Mouse (Mus musculus) forebrain, embryonic 14.5 days (tissue): ENCODE results near the gene Olfr1086. TPM values are rescaled to one million over a fixed set of nuclear protein-coding genes. Genes with fewer than 3 reads are reported as not detected.
"Not testable (repeated sequence)": the region's sequence is repeated elsewhere in the genome, so short reads cannot be mapped to it uniquely, and the experiment has no call there.

ENCODE experiments used
- ATAC-seq: fragments of 200-750 bp; cut with Nextera tagmentation; 2 replicates; pipeline ENCODE4 v1.8.0; 2017; ENCODE audit warnings: mild to moderate bottlenecking, moderate library complexity
- DNase-seq: peaks from one replicate; pipeline ENCODE4 v3.0.0-alpha.2; 2015; ENCODE audit warnings: low spot score
- H3K27ac ChIP-seq: fragments of 300-500 bp; sonication (generic); 2 replicates; pipeline ENCODE4 v1.5.1; 2014; ENCODE audit warnings: low read depth, mild to moderate bottlenecking, control low read depth, low read length, moderate library complexity
- H3K27me3 ChIP-seq: fragments of 300-500 bp; sonication (generic); replicated peaks from 2 replicates; pipeline ENCODE4 v1.6.1; 2014; ENCODE audit warnings: low read length, control low read depth, mixed read lengths; ENCODE audit not compliant: control insufficient read depth, insufficient read depth
- H3K36me3 ChIP-seq: fragments of 300-500 bp; sonication (generic); 2 replicates; pipeline ENCODE4 v1.6.1; 2014; ENCODE audit warnings: low read length, control low read depth; ENCODE audit not compliant: control insufficient read depth, insufficient read depth
- H3K4me1 ChIP-seq: fragments of 300-500 bp; sonication (generic); 2 replicates; pipeline ENCODE4 v1.6.1; 2014; ENCODE audit warnings: antibody characterized with exemption, low read length, control low read depth; ENCODE audit not compliant: control insufficient read depth, insufficient read depth
- H3K4me2 ChIP-seq: fragments of 300-500 bp; sonication (generic); 2 replicates; pipeline ENCODE4 v1.6.1; 2014; ENCODE audit warnings: mild to moderate bottlenecking, control low read depth, low read length
- H3K4me3 ChIP-seq: fragments of 300-500 bp; sonication (generic); 2 replicates; pipeline ENCODE4 v1.5.1; 2014; ENCODE audit warnings: low read depth, low read length, control low read depth
- H3K9ac ChIP-seq: fragments of 300-500 bp; sonication (generic); 2 replicates; pipeline ENCODE4 v1.6.1; 2014; ENCODE audit warnings: mild to moderate bottlenecking, low read length, control low read depth, moderate library complexity
- H3K9me3 ChIP-seq: fragments of 300-500 bp; sonication (generic); replicated peaks from 2 replicates; pipeline ENCODE4 v1.6.1; 2016; ENCODE audit warnings: low read length, control low read depth, mixed read lengths; ENCODE audit not compliant: control insufficient read depth
- WGBS: fragments of 180-500 bp; shearing (Covaris S2); extraction: QIAGEN DNeasy Blood & Tissue Kit; methylation state at CpG from one replicate; pipeline ENCODE4 v1.1.7; 2014; 5-methylcytosine and 5-hydroxymethylcytosine counted together
- polyA plus RNA-seq: library from polyadenylated mRNA; unstranded; fragments of >200 nt; fragmentation: Nextera tagmentation; extraction: Ambion mirVana; gene quantifications from 2 replicates; pipeline ENCODE4 v1.2.1, GENCODE M21; 2014

The Olfr1086 gene
- not detected in 2 replicates for polyA plus RNA-seq

- H3K4me3 ChIP-seq: no peak within 1 kb of the TSS
- no peak within 1 kb of the TSS for H3K27ac ChIP-seq
- H3K27me3 ChIP-seq: no peaks in the 10 kb centered on the region
- H3K4me1 ChIP-seq: no peaks in the 10 kb centered on the region
- no peaks in the 10 kb centered on the region for H3K36me3 ChIP-seq
- no peak for DNase-seq
- ATAC-seq: no peak
- H3K9me3 ChIP-seq: no peaks in the 10 kb centered on the region
- H3K4me2 ChIP-seq: no peak within 1 kb of the TSS
- 75% methylated on average over 2 of the region's 2 CpGs for WGBS
- H3K9ac ChIP-seq: no peak within 1 kb of the TSS
Observed at GRCm38 (mm10) chr2:86679992-86680391, at the start of gene Olfr1086. Olfr1086 (minus strand) TSS chr2:86680092.

- ATAC-seq: no peak
- Histone ChIP-seq H3K9ac (no peak within 1 kb of the TSS), H3K36me3 (no peaks in the 10 kb centered on the region), H3K4me2 (no peak within 1 kb of the TSS), H3K9me3 (no peaks in the 10 kb centered on the region), H3K27me3 (no peaks in the 10 kb centered on the region), H3K4me3 (no peak within 1 kb of the TSS), H3K27ac (no peak within 1 kb of the TSS), H3K4me1 (no peaks in the 10 kb centered on the region)
- DNase-seq: no peak
Observed at GRCm38 (mm10) chr2:86698295-86698694, 18.4 kb upstream of the Olfr1086 start, which contains the start of gene Olfr1087. Olfr1087 (minus strand) TSS chr2:86698395.

GRCm38 (mm10) chr2:86661919-86662318, 18.0 kb downstream of the Olfr1086 start, which contains the start of gene Olfr1085:
Olfr1085 (minus strand) TSS chr2:86662019.
- no peak for ATAC-seq
- H3K27ac ChIP-seq: no peak within 1 kb of the TSS
- H3K4me1 ChIP-seq: no peaks in the 10 kb centered on the region
- no peak within 1 kb of the TSS for H3K9ac ChIP-seq
- no peak within 1 kb of the TSS for H3K4me2 ChIP-seq
- 36% methylated on average over 1 of the region's 1 CpGs for WGBS
- H3K27me3 ChIP-seq: no peaks in the 10 kb centered on the region
- H3K36me3 ChIP-seq: no peaks in the 10 kb centered on the region
- DNase-seq: no peak
- no peak within 1 kb of the TSS for H3K4me3 ChIP-seq
- H3K9me3 ChIP-seq: no peaks in the 10 kb centered on the region

GRCm38 (mm10) chr2:86639625-86640024, 40.3 kb downstream of the Olfr1086 start, which contains the start of gene Olfr1084:
Olfr1084 (minus strand) TSS chr2:86639725.
- not testable (repeated sequence) for H3K27me3 ChIP-seq, H3K4me2 ChIP-seq, ATAC-seq, H3K36me3 ChIP-seq, H3K9me3 ChIP-seq, H3K9ac ChIP-seq, H3K4me3 ChIP-seq, H3K27ac ChIP-seq, DNase-seq, H3K4me1 ChIP-seq
- WGBS: 92% methylated on average over 1 of the region's 1 CpGs

Other genes starting within 250 kb of the Olfr1086 start
- not detected in 2 replicates for gene Olfr1065, start 229.5 kb downstream of the Olfr1086 start, polyA plus RNA-seq
- not detected in 2 replicates for gene Olfr1066, start 223.8 kb downstream of the Olfr1086 start, polyA plus RNA-seq
- not detected in 2 replicates for gene Olfr228, start 192.7 kb downstream of the Olfr1086 start, polyA plus RNA-seq
- not detected in 2 replicates for gene Olfr1076, start 171.6 kb downstream of the Olfr1086 start, polyA plus RNA-seq
- not detected in 2 replicates for gene Olfr1079, start 137.6 kb downstream of the Olfr1086 start, polyA plus RNA-seq
- gene Olfr1080, start 121.9 kb downstream of the Olfr1086 start, polyA plus RNA-seq: not detected in 2 replicates
- gene Olfr1082, start 81.1 kb downstream of the Olfr1086 start, polyA plus RNA-seq: not detected in 2 replicates
- gene Olfr1084, start 40.4 kb downstream of the Olfr1086 start, polyA plus RNA-seq: not detected in 2 replicates
- not detected in 2 replicates for gene Olfr1085, start 18.1 kb downstream of the Olfr1086 start, polyA plus RNA-seq
- gene Olfr1087, start 18.3 kb upstream of the Olfr1086 start, polyA plus RNA-seq: not detected in 2 replicates
- not detected in 2 replicates for gene Olfr1089, start 53.6 kb upstream of the Olfr1086 start, polyA plus RNA-seq
- gene Olfr1090, start 78.9 kb upstream of the Olfr1086 start, polyA plus RNA-seq: not detected in 2 replicates
- gene Olfr1093, start 102.4 kb upstream of the Olfr1086 start, polyA plus RNA-seq: not detected in 2 replicates
- not detected in 2 replicates for gene Olfr141, start 129.9 kb upstream of the Olfr1086 start, polyA plus RNA-seq
- gene Olfr1094, start 144.6 kb upstream of the Olfr1086 start, polyA plus RNA-seq: not detected in 2 replicates
- gene Olfr1095, start 171.6 kb upstream of the Olfr1086 start, polyA plus RNA-seq: not detected in 2 replicates
- not detected in 2 replicates for gene Gm13723, start 194.7 kb upstream of the Olfr1086 start, polyA plus RNA-seq
- gene Olfr1097, start 212.1 kb upstream of the Olfr1086 start, polyA plus RNA-seq: not detected in 2 replicates
- not detected in 2 replicates for gene Olfr1098, start 244.5 kb upstream of the Olfr1086 start, polyA plus RNA-seq